Mouse (Mus musculus): ENCODE measurements at regions not wholly inside any gene's neighbourhood (a gene's known extent, or its start where the extent isn't known, plus 50 kb on each side); places are given as distances from the start of the nearest gene placed in this dataset.

DNA sequence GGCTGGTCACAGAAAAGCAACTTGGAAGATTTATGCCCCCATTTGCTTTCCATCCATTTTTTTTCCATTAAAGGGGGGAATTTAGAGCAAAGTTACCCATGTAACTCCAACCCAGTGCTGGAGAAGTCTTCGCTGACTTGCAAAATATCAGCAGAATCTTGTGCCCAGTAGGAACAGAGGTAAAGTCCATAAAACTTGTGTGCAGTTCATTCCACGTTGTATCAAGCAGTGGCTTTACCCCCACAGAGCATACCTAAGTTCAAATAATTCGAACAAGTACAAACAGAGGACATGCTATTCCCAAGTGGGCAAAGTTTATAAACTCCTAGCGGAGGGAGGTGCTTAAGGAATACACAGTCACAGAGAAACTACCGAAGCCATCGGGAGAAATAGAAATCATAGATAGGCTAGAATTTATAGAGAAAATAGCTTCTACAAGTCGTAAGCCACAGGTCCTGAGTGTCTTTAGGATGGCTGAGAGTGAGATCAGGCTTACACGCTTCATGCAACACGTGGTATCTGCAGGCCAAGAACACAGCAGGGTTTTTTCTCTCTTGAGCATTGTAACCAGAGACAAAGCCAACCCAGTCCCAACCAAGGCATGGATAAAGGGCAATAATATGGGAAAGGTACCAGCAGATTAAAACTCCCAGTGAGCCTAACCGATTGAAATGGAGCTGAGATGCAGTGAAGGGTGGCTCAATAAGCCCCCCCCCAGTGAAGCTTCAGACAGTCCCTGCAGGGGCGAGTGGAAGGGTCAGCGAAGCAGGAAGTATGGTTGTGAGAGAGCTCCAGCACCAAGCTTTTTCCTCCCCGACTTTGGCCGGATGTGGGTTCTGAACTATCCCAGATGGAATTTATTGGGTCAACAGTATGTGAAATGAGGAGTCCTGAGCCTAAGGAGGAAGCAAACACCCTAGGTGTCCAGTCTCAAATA, 487.6 kb upstream of the Gm9747 start:
- in situ Hi-C loops (cut with MseI, MboI), result no loop called here

- in situ Hi-C loops (cut with MseI, MboI), result no loop called here
These were observed 486.9 kb upstream of the Gm9747 start for GRCm38 (mm10) chr1:81746013-81746412.

GRCm38 (mm10) chr1:81747025-81747424, 485.9 kb upstream of the Gm9747 start:
- in situ Hi-C loops (cut with MseI, MboI), result no loop called here

- in situ Hi-C loops (cut with MseI, MboI), result no loop called here
These were observed 478.8 kb upstream of the Gm9747 start for GRCm38 (mm10) chr1:81754067-81754466.

- in situ Hi-C loops (cut with MseI, MboI), result no loop called here
These were observed 477.6 kb upstream of the Gm9747 start for GRCm38 (mm10) chr1:81755281-81755680.

GRCm38 (mm10) chr1:81755694-81756093, 477.2 kb upstream of the Gm9747 start:
- in situ Hi-C loops (cut with MseI, MboI), result no loop called here

DNA sequence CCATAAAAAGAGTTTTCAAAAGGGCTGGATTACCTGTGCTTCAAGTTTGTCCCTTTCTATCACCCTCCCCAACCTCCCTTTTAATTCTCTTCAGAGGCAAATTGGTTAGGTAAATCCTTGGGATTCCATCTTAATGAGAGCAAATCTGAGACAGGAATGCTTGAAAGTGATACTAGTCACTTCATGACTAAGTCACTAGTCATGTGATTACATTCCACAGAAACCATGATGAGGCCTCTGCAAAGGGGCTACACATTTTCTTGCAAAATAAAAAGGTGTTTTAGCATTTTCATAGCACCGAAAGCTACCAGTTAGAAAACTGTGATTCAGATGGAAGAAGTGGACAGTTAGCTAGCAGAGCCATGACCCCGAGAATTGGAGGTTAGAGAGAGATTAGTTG, 473.0 kb upstream of the Gm9747 start:
- in situ Hi-C loops (cut with MseI, MboI), result no loop called here

DNA sequence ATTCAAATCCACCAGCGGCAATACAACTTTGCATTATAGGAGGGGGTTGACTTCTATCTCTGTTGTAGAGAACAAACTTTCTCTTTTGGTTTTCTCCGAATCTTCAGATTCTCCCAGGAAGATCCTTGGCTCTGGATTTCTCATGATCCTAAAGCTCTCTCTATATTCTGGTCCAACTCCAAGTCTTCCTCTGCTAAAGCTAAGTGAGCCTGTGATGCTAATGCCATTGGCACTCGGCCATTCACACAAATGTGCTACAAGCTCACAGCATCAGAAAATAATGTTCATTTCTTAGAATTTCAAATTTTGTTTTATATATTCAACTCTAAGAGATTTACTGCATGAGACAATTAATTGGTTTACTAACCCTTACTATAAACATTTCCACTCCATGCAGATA, 461.2 kb upstream of the Gm9747 start:
- in situ Hi-C loops (cut with MseI, MboI), result no loop called here

- in situ Hi-C loops (cut with MseI, MboI), result no loop called here
These were observed 452.3 kb upstream of the Gm9747 start for GRCm38 (mm10) chr1:81780583-81780982.

DNA sequence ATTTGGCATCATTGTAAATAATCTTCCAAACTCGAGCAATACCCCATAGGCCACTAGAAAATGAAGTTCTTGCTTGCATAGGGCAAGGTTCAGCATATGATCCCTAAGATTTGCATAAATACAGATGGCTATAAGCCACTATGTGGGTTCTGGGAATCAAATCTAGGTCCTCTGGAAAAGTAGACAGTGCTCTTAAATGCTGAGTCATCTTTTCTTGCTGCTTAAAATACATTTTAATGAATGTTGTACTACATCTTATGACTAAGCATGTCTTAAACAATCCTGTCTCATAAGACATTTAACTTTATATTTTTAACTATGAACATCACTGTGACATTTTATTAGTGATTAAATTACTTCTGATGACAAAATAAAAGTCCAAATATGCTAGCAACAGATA, 448.6 kb upstream of the Gm9747 start:
- in situ Hi-C loops (cut with MseI, MboI), result no loop called here

GRCm38 (mm10) chr1:81794771-81795170, 438.1 kb upstream of the Gm9747 start:
- in situ Hi-C loops (cut with MseI, MboI), result no loop called here

- in situ Hi-C loops (cut with MseI, MboI), result no loop called here
These were observed 437.5 kb upstream of the Gm9747 start for GRCm38 (mm10) chr1:81795399-81795798.

- in situ Hi-C loops (cut with MseI, MboI), result no loop called here
These were observed 421.3 kb upstream of the Gm9747 start for GRCm38 (mm10) chr1:81811591-81811990.

DNA sequence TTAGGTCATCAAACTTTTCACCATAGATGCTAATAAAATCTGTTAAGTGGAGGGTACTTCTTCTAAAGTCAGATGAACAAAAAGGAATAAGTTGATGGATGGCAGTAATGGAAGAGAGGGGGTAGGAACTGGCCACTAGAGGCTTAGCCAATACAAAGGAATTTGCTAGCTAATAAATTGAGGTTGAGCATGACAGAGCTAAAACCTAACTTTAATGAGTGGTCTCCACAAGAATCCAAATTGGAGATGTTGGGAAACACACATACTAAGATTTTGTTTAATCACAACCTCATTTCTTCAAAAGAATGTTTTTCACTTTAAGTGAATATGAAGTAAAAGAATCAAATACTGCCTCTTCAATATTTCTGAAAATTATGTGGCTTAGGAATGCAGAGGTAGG, 414.0 kb upstream of the Gm9747 start:
- in situ Hi-C loops (cut with MseI, MboI), result no loop called here

DNA sequence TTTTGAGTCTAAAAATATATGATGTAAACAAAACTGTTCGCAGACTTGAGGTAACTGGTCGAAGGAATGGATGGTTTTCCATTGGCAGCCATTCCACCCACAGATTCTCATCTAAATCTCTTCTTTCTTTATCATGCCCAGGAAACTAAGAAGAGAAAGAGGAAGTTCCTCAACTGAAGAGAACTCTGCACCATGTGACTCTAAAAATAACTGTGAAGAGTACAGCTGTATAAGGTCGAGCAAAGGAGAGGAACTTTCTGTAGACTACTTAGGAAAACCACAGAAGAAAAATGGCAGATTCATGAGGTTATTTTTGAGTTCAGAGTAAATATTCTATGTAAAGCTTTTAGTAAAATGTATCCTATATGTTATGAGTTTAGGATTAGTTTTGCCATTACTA, 390.9 kb upstream of the Gm9747 start:
- in situ Hi-C loops (cut with MseI, MboI), result no loop called here

GRCm38 (mm10) chr1:81850462-81851144, 382.3 kb upstream of the Gm9747 start:
- in situ Hi-C loops (cut with MseI, MboI), result no loop called here

DNA sequence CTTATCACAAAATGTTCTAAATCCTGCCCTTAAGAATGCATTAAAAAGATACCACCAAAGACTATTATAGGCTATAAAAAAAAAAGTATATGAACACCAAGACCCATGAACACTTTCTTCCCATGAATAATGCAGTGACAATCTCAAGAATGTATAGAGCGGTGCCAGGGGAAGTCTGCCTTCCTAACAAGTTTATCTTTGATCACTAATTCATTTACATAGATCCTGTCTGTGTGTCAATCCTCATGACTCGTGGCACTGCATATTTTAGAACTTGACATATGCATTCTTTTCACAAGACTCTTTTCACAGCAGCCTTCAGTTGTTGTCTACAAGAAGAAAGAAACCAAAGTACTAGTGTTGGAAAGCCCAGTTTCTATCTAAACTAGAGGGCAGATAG, 373.4 kb upstream of the Gm9747 start:
- in situ Hi-C loops (cut with MseI, MboI), result no loop called here

GRCm38 (mm10) chr1:81864571-81864970, 368.3 kb upstream of the Gm9747 start:
- in situ Hi-C loops (cut with MseI, MboI), result no loop called here

DNA sequence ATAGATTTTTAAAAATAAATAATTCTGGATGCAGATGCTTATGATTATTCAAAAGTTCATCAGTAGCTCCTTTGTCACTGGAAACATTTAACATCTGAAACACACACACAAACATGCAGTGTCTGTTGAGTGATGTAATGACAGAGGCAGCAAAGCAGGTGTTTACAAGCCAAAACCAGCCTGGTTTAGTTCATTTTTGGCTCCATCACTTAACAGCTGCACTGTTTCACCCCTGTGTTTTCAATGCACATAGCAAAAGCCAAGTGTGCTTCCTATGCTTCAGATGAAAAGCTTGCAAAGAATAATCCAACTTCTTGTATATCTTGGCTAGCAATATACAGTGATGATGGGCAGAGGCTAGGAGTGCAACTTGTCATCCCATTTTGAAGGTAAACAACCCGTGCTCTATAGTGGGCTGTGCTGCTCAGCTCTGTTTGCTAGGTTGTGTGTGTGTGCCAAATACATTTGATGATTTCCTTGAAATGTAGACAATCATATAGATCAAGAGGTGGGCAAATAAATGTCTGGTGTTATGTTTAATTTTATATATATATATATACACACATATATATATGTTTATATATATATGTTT, 345.9 kb upstream of the Gm9747 start:
- in situ Hi-C loops (cut with MseI, MboI), result no loop called here

- in situ Hi-C loops (cut with MseI, MboI), result no loop called here
These were observed 335.7 kb upstream of the Gm9747 start for GRCm38 (mm10) chr1:81897241-81897640.

- in situ Hi-C loops (cut with MseI, MboI), result no loop called here
These were observed 332.1 kb upstream of the Gm9747 start for GRCm38 (mm10) chr1:81900843-81901242.

GRCm38 (mm10) chr1:81904056-81904455, 328.9 kb upstream of the Gm9747 start:
- in situ Hi-C loops (cut with MseI, MboI), result no loop called here

DNA sequence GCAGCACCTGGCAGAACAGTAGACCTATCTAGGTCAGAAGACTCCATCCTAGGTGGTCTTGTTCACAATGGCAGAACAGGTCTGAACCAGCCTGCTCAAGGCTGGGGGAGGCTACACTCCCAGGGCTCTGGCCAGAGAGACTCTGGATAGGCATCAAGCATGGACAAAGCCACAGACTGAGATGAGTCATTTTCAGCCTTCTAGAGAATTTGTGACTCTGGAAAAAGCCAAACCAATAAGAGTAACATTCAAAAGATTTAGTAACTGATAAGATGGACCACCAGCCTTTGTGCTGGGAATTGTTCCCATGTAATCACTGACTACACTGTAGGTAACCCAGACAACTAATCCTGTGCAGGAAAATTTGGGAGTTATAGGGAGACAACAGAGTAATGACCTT, 320.3 kb upstream of the Gm9747 start:
- in situ Hi-C loops (cut with MseI, MboI), result no loop called here

All from mouse trophoblast stem cell (cell line).